Mouse (Mus musculus) erythroblast, embryonic 14.5 days (primary cell): ENCODE data around the gene C1ra. TPM values are rescaled to one million over a fixed set of nuclear protein-coding genes. Genes with fewer than 3 reads are reported as not detected.
"Not testable (repeated sequence)": the region's sequence is repeated elsewhere in the genome, so short reads cannot be mapped to it uniquely, and the experiment has no call there.

Experiments
- H3K27me3 ChIP-seq: 2 replicates; pipeline ENCODE4 v1.6.1; 2012; ENCODE audit warnings: inconsistent platforms; ENCODE audit not compliant: control insufficient read depth
- H3K36me3 ChIP-seq: 2 replicates; pipeline ENCODE4 v1.6.1; 2012; ENCODE audit warnings: mild to moderate bottlenecking, inconsistent platforms; ENCODE audit not compliant: control insufficient read depth
- H3K4me1 ChIP-seq: 2 replicates; pipeline ENCODE4 v1.6.1; 2012; ENCODE audit warnings: inconsistent platforms; ENCODE audit not compliant: control insufficient read depth
- H3K4me3 ChIP-seq: replicated peaks from 2 replicates; pipeline ENCODE3; 2012; ENCODE audit warnings: moderate library complexity, mild to moderate bottlenecking, inconsistent platforms
- H3K9me3 ChIP-seq: 2 replicates; pipeline ENCODE4 v1.6.1; 2012; ENCODE audit warnings: low read length, inconsistent platforms, mixed read lengths; ENCODE audit not compliant: control insufficient read depth
- GATA1 ChIP-seq: IDR thresholded peaks from 2 replicates; pipeline ENCODE4 v1.6.1; 2012; ENCODE audit warnings: low read length, inconsistent platforms, mixed read lengths
- TAL1 ChIP-seq: IDR thresholded peaks from 3 replicates; pipeline ENCODE4 v1.6.1; 2012; ENCODE audit warnings: low read length, inconsistent platforms, mixed read lengths
- polyA plus RNA-seq: library from polyadenylated mRNA; stranded (reverse); fragments of >175 nt; gene quantifications from 2 replicates; pipeline ENCODE4 v1.2.3, GENCODE M21; 2012

Gene C1ra
- polyA plus RNA-seq, 1 experiment: 0.03 TPM

- Histone ChIP-seq H3K4me1 (no peaks in the 10 kb centered on the region), H3K4me3 (no peak overlapping the region), H3K36me3 (no peaks in the 10 kb centered on the region), H3K27me3 (no peaks in the 10 kb centered on the region), H3K9me3 (no peaks in the 10 kb centered on the region)
- no peak for TF ChIP-seq GATA1
- TF ChIP-seq TAL1: no peak
These were observed 18.9 kb downstream of the C1ra start for GRCm38 (mm10) chr6:124531077-124531476.

- H3K9me3 ChIP-seq, H3K4me1 ChIP-seq, H3K27me3 ChIP-seq, H3K4me3 ChIP-seq, H3K36me3 ChIP-seq: not testable (repeated sequence)
These were observed 24.1 kb downstream of the C1ra start for GRCm38 (mm10) chr6:124536125-124536829.

DNA sequence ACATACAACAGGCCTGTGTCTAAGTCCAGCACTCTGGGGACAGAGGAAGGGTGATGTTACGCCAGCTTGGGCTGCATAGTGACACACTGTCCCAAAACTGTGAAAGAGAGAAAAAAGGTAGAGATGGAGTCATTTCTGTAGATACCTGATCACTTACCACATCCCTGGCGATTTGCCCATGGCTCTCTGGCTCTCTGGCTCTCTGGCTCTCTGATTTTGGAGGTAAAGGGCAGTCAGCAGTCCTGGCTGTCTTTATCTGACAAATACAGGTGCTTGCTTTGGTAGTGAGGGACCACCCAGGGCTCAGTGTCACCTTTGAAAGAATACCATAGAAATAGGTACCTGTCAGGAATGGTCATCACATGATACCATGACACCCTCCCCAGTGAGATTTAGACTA, 29.0 kb downstream of the C1ra start:
- H3K4me1 ChIP-seq, H3K4me3 ChIP-seq, H3K9me3 ChIP-seq, H3K27me3 ChIP-seq, H3K36me3 ChIP-seq: not testable (repeated sequence)

GRCm38 (mm10) chr6:124542284-124542683, 30.1 kb downstream of the C1ra start, which contains the start of gene C1s1:
C1s1 (minus strand) TSS chr6:124542359.
- H3K4me1 ChIP-seq, H3K36me3 ChIP-seq, H3K4me3 ChIP-seq, H3K27me3 ChIP-seq, H3K9me3 ChIP-seq: not testable (repeated sequence)

DNA sequence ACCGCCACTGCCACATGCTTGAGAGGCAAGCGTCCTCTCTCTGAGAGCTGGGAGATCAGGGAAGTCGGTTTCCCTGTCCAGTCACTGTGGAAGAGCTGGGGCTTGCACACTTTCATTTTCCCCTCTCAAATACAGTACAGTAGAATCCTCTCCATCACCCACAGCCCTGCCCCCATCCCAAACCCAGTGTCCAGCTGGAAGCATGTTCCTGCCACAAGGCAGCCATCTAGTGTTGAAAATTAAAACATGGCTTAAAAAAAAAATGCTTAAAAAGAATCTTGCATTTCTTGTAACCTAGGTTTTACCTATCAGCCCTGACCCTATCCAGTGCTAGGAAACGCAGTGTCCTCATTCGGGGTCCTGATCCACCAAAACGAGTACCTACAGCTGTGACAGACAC, 32.3 kb downstream of the C1ra start:
- TF ChIP-seq GATA1 (no peak), TAL1 (no peak)
- Histone ChIP-seq H3K27me3 (no peaks in the 10 kb centered on the region), H3K4me3 (no peak overlapping the region), H3K36me3 (no peaks in the 10 kb centered on the region), H3K9me3 (0 out of 2 replicates have a peak, but pooled peaks cover 2% of the 10 kb centered on the region), H3K4me1 (no peaks in the 10 kb centered on the region)

DNA sequence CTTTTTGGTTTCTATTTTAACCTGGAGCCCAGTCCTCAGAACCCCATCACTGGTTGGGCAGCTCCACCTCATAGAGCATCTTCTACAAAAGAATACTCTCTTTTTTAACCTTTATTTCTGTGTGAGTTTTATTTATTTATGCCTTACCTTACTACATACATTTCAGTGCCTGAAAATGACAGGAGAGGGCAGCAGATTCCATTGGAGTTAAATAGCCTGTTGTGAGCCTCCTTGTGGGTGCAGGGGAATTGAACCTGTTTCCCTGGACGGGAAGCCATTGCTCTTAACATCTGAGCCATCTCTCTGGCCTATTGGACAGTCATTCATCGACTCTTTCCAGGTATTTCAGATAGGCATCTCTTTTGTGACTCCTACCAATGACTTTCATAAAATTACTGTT, 33.2 kb downstream of the C1ra start:
- H3K4me3 ChIP-seq: no peak overlapping the region
- peaks cover 6% of the 10 kb centered on the region for H3K9me3 ChIP-seq
- no peaks in the 10 kb centered on the region for H3K4me1 ChIP-seq
- no peaks in the 10 kb centered on the region for H3K27me3 ChIP-seq
- TF ChIP-seq GATA1 (no peak), TAL1 (no peak)
- H3K36me3 ChIP-seq: no peaks in the 10 kb centered on the region

GRCm38 (mm10) chr6:124547979-124548378, 35.8 kb downstream of the C1ra start:
- H3K9me3 ChIP-seq: peaks cover 16% of the 10 kb centered on the region
- not testable (repeated sequence) for H3K36me3 ChIP-seq, H3K27me3 ChIP-seq, H3K4me1 ChIP-seq, H3K4me3 ChIP-seq

DNA sequence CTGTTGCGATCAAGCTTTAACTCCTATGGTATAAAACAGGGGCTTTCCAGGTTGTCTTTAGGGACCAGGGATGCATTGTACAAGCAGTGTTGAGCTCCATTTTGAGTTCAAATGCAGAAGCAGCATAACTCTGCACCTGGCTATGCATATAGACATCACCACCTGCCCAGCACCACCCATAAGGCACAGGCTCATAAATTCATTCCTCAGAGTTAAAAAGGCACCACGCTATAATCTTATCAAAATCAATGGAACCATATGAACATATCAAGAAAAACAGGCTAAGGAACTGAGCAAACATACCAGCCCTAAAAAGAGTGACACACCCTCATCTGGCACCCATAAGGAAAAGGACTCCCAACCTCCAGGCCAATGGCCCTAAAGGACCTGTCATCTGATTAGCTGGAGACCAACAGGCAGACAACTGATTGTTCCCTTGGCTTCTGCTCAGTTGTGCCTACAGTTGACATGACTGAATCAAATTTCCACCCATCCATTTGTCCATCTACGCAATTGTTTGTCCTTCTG, 36.9 kb downstream of the C1ra start:
- no peak for TF ChIP-seq GATA1
- no peak for TF ChIP-seq TAL1
- no peak overlapping the region for H3K4me3 ChIP-seq
- H3K27me3 ChIP-seq: no peaks in the 10 kb centered on the region; the same call in 1 of the 2 replicates
- no peaks in the 10 kb centered on the region for H3K4me1 ChIP-seq
- peaks cover 16% of the 10 kb centered on the region for H3K9me3 ChIP-seq
- H3K36me3 ChIP-seq: no peaks in the 10 kb centered on the region

DNA sequence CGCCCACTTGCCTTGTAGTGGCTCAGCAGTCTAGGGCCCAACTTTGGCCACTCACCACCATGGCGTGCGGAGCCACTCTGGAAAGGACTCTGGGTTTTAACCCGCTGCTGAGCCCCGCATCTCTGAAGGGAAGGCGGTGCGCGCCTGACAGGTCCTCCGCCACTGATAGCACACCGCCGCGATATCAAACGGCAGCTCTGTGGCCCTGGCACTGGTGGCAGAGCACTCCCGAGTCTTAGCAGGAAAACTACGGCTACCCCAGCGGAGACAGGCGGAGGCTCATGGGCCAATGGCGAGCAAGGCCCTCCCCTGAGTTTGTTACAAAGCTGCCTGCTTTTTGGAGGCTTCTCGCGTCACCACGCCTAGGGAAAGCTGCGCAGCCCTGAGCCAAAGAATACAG, 40.6 kb downstream of the C1ra start:
- no peaks in the 10 kb centered on the region; the same call in 1 of the 2 replicates for H3K27me3 ChIP-seq
- H3K4me3 ChIP-seq: no peak overlapping the region
- no peak for TF ChIP-seq GATA1
- TF ChIP-seq TAL1: no peak
- H3K36me3 ChIP-seq: no peaks in the 10 kb centered on the region
- no peaks in the 10 kb centered on the region for H3K4me1 ChIP-seq
- H3K9me3 ChIP-seq: peaks cover 16% of the 10 kb centered on the region

DNA sequence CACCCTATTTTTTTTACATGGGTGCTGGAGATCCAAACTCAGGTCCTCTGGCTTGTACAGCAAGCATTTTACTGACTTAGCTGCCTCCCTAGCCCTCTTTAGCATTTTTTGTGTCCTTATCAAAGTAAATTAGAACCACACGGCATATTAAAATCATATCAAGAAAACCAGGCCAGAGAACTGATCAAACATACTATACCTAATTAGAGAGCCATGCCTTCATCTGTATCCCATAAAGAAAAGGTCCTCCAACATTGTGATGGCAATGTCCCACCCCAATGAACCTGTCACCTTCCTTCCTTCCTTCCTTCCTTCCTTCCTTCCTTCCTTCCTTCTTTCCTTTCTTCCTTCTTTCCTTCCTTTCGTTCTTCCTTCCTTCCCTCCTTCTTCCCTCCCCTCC, 43.8 kb downstream of the C1ra start:
- H3K36me3 ChIP-seq: not testable (repeated sequence)

GRCm38 (mm10) chr6:124561156-124561555, 49.0 kb downstream of the C1ra start:
- H3K4me1 ChIP-seq, H3K36me3 ChIP-seq, H3K9me3 ChIP-seq, H3K4me3 ChIP-seq, H3K27me3 ChIP-seq: not testable (repeated sequence)

More for the DNA sequence above, 43.8 kb downstream of the C1ra start:
- H3K4me1 ChIP-seq, H3K9me3 ChIP-seq, H3K4me3 ChIP-seq, H3K27me3 ChIP-seq: not testable (repeated sequence)

DNA sequence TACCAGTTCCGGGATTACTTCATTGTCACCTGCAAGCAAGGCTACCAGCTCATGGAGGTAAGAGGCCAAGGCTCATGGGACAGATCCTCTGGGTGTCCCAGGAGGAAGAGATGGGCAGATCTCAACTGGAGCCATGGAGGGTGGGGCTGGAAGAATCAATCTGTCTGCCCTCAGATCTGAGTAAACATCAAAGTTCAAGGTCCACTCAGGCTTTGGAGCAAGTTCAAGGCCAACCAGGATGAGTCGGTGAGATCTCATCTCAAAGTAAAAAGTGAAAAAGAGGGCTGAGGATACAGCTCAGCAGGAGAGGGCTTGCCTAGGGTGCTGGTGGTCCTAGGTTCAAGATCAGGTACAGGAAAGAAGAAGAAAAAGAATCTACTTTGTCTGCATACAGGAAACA, 49.4 kb downstream of the C1ra start:
- H3K4me1 ChIP-seq, H3K4me3 ChIP-seq, H3K27me3 ChIP-seq, H3K9me3 ChIP-seq, H3K36me3 ChIP-seq: not testable (repeated sequence)
